Mouse (Mus musculus): ENCODE measurements at regions not wholly inside any gene's neighbourhood (a gene's known extent, or its start where the extent isn't known, plus 50 kb on each side); places are given as distances from the start of the nearest gene placed in this dataset.

GRCm38 (mm10) chr12:12452086-12452485, 190.1 kb downstream of the Fam49a start:
- TF ChIP-seq POLR2A (IDR thresholded peaks at IDR 0.05; ENCODE audit: extremely low read depth, insufficient read depth, low read length) (no peak), CTCF (IDR thresholded peaks at IDR 0.05; ENCODE audit: low read depth, low read length) (no peak)
